Mouse (Mus musculus) testis, adult 2 months (tissue): ENCODE measurements at regions not wholly inside any gene's neighbourhood (a gene's known extent, or its start where the extent isn't known, plus 50 kb on each side); places are given as distances from the start of the nearest gene placed in this dataset.

Experiments used
- CTCF ChIP-seq: fragments of 200-500 bp; IDR thresholded peaks from 2 replicates; pipeline ENCODE4 v1.5.1; 2012; ENCODE audit warnings: low read depth, mild to moderate bottlenecking, inconsistent platforms, low read length, moderate library complexity; ENCODE audit not compliant: control insufficient read depth, insufficient read depth, insufficient replicate concordance
- POLR2A ChIP-seq: fragments of 200-500 bp; IDR thresholded peaks from 2 replicates; pipeline ENCODE4 v1.6.1; 2012; ENCODE audit warnings: low read depth, mild to moderate bottlenecking, inconsistent platforms, low read length, moderate library complexity; ENCODE audit not compliant: control insufficient read depth

GRCm38 (mm10) chr12:65497602-65498001, 272.3 kb downstream of the Wdr20rt start:
- TF ChIP-seq CTCF, result no peak
- no peak for TF ChIP-seq POLR2A
